Mouse (Mus musculus): ENCODE results near the gene Wasf1.

GRCm38 (mm10) chr10:40936160-40936726 is 53.0 kb downstream of the Wasf1 start:
- TF ChIP-seq CTCF (IDR thresholded peaks at IDR 0.05; ENCODE audit: low read depth): no peak
- TF ChIP-seq EP300 (IDR thresholded peaks at IDR 0.05; ENCODE audit: low read depth): no peak

Data from liver, postnatal 0 days (tissue).